Mouse (Mus musculus): ENCODE measurements around the gene Icosl.
"Not testable (repeated sequence)": the region's sequence is repeated elsewhere in the genome, so short reads cannot be mapped to it uniquely, and the experiment has no call there.

Gene Icosl

GRCm38 (mm10) chr10:78074977-78075376 lies 5.9 kb downstream of the Icosl start:
- no peak for DNase-seq (ENCODE audit: low spot score)

DNA sequence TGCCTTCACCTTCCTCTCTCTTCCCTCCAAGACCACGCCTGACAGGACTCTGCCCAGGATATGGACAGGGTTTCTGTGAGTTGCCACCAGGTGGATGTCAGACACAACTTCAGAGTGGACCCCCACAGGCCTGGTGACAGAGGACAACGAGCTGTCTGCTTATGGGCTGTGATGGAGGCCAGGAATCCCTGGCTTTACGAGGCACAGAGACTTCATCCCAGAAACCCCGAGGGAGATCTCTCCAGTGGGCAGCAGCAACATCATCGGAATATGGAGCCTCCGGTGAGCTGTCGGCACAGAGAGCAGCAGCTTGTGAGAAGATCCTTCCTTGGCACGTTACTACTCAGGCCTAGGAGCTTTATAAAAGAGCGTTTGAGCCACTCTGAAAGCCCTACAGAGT lies 8.8 kb downstream of the Icosl start:
- no peak for DNase-seq (ENCODE audit: low spot score)

DNA sequence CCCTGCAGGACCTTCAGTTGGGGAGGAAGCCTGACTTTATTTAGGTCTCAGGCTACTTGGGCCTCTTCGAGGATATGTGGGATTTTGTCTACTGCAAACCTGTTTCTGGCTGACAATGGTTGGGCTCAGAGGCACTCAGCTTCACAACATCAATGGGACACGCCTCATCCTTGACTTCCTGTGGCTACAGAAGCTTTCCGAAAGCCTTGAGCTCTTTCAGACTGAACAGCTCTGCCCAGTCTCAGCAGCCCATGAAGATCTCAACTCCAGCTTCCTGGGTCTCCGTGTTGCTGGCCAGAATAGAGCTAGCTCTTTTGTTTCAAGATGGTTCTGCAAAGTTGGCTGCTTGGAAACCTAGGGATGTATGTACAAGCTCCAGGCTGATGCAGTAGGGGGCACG lies 9.2 kb downstream of the Icosl start:
- DNase-seq (ENCODE audit: low spot score), result no peak

DNA sequence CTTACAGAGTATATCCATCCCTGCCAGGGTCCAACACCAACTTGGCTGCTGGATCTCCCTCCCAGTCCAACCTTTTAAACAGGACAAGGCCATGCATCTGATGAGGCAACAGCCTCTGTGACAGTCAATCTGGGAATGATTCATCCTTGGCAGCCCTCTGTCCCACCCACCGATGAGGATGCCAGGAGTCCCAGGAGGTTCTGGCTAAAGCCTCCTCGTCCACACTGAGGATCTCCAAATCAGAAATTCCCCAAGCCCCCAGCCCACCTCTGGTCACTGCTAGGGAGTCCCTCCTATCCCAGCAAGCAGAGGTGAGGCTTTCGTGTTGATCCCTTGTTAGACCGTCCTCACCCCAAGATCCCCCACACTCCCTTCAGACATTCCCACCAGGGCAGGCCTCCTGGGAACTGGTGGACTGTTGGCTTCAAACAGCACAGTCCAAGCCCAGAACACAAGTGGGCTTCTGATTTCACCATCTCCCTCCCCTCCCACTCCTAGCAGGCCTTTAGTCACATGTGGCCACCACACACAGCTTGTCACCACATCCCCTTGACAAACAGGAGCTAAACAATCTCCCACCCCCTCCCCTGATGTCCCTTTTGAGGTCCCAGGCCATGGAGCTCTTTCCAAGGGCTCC lies 11.0 kb downstream of the Icosl start:
- no peak for DNase-seq (ENCODE audit: low spot score)

GRCm38 (mm10) chr10:78084073-78084472 lies 15.0 kb downstream of the Icosl start:
- no peak for DNase-seq (ENCODE audit: low spot score)

DNA sequence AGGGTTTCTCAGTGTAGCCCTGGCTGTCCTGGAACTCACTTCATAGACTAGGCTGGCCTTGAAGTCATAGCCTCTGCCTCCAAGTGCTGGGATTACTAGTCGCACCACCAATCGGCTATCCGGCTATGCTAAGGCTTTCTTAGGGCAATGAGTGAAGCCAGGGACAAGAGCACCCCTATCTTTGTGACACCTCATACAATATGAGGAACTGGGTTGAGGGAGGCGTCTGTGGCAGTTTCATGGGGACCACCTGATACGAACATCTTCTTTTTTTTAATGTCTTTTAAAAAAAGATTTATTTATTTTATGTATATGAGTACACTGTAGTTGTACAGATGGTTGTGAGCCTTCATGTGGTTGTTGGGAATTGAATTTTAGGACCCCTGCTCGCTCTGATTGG lies 16.6 kb downstream of the Icosl start:
- DNase-seq (ENCODE audit: low spot score), result no peak

GRCm38 (mm10) chr10:78086444-78087061 lies 17.5 kb downstream of the Icosl start:
- no peak for DNase-seq (ENCODE audit: low spot score)

- no peak for DNase-seq (ENCODE audit: low spot score)
These were observed 18.0 kb downstream of the Icosl start for GRCm38 (mm10) chr10:78087101-78087511.

GRCm38 (mm10) chr10:78090246-78090645 lies 21.1 kb downstream of the Icosl start:
- DNase-seq (ENCODE audit: low spot score), result no peak

- no peak for DNase-seq (ENCODE audit: low spot score)
These were observed 21.8 kb downstream of the Icosl start for GRCm38 (mm10) chr10:78090706-78091491.

DNA sequence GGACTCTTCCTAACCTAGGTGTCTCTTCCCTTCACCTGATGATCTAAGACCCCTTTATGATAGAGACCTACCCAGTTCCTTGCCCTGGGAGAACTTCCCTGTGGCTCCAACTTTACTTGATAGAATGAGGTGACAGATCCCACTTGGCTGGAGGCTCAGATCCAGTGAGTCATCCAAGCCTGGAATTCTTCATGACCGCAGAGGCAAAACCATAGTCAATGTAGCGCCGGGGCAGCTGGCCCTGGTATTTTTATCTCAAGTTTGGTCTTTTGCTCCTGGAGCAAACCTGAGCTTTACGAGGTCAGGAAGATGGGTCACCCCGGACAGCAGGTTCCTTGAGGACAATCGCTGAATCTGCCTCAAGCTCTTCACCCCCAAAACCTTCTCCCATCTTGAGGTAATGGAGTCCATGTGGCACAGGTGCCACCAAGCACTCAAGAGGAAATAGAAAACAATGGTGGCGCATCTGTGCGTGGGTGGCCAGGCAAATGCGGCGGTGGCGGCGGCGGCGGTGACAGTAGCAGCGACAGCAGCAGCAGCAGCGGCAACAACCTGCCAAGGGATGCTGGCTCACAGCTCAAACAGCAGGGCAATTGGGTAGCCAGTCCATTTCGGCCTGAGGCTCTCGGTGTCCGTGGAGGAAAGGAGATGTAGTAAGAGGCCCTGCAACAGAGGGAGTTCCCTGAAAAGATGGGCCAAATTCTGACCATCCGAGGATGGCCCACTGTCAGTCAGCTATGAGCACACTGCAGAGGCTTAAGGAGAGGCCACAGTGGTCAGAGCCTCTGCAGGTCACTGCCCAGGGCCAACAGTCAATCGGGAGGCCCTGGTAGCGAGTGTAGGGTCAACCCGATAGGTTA lies 23.0 kb downstream of the Icosl start:
- DNase-seq (ENCODE audit: low spot score), result no peak

- no peak for DNase-seq (ENCODE audit: low spot score)
These were observed 23.6 kb downstream of the Icosl start for GRCm38 (mm10) chr10:78092725-78093029.

GRCm38 (mm10) chr10:78095221-78095620 lies 26.1 kb downstream of the Icosl start:
- DNase-seq (ENCODE audit: low spot score), result no peak

DNA sequence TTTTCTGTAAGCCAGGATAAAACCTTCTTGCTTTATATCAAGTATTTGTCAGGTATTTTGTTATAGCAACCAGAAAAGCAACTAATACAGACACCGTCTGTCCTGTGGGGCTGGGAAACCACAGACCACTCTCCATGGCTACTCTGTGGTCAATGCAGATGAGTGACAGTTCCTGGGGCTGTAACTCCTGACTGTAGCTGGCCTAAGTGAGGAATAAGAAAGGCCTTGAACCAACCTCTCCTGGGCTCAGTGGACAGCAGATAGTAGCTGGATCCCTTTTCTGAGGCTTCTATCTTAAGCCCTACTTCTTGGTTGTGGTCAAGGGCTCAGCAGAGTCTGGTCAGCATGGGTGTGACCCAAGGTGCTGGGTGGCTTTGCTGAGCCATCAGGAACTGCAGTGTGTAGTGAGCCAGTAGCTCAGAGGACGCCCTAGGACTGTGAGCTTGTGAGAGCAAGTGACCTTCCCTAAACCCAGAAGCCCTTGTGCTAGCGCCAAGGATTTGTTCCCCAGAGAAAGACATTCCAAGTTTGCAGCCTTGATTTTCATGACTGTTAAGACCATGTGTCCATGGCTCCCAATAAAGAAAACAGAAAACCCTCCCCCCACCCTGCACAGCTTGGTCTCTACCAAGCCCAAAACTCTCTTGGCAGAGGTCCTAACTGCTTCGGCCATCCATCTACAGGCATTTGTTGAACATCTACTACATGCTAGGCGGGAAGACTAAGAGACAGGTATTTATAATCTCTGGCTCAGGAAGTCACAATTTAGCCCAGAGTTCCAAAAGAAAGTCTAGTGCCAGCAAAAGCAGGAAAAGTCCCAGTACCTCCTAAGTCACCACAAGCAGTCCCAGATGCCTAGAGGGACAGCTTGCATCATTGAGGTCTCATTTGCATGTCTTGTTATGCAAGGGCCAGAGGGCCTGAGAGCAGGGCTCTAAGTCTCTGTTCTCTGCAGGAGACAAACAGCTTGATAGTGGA lies 27.1 kb downstream of the Icosl start:
- DNase-seq (ENCODE audit: low spot score), result no peak

GRCm38 (mm10) chr10:78099860-78100259 lies 30.8 kb downstream of the Icosl start:
- DNase-seq (ENCODE audit: low spot score), result not testable (repeated sequence)

- no peak for DNase-seq (ENCODE audit: low spot score)
These were observed 32.1 kb downstream of the Icosl start for GRCm38 (mm10) chr10:78100989-78101780.

GRCm38 (mm10) chr10:78104555-78105490 lies 35.7 kb downstream of the Icosl start:
- peak; percentile 59 for DNase-seq (ENCODE audit: low spot score)

- peak; percentile 42 for DNase-seq (ENCODE audit: low spot score)
These were observed 36.4 kb downstream of the Icosl start for GRCm38 (mm10) chr10:78105548-78105947.

DNA sequence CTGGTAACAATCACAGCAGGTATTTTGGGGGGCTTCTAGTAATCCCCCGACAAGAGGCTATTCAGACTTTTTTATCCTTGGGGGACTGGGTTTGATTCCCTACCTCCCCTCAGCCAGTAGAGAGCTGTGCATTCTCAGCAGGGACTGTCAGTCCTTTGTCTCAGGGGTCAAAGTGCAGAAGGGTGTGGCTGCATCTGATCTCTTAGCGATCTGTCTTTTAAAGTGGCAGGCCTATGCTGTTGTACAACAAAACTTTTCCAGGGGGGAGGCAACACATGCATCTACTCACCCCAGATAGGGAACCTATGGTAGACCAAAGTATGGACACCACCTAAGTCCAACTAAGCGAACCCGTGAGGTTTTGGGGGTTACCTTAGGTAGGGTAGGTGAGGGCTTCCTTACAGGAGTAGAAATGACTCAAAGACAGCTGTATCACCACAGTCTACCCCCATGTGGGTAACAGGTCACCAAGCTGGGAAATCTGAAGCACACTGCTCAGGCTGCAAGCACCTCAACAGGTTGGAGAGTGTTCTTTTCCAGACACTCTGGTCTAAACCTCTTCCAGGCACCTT lies 45.5 kb downstream of the Icosl start:
- DNase-seq (ENCODE audit: low spot score), result no peak
